Mouse (Mus musculus) lung, embryonic 14.5 days (tissue): ENCODE data around the gene Kansl1. TPM values are rescaled to one million over a fixed set of nuclear protein-coding genes. Genes with fewer than 3 reads are reported as not detected.

Source experiments
- ATAC-seq: fragments of 200-750 bp; cut with Nextera tagmentation; 2 replicates; pipeline ENCODE4 v1.8.0; 2017; ENCODE audit warnings: mild to moderate bottlenecking, moderate TSS enrichment, moderate library complexity; ENCODE audit not compliant: insufficient read depth
- DNase-seq: peaks from one replicate; pipeline ENCODE4 v3.0.0-alpha.2; 2015
- H3K27ac ChIP-seq: fragments of 300-500 bp; sonication (generic); 2 replicates; pipeline ENCODE4 v1.5.1; 2014; ENCODE audit warnings: low read depth, mild to moderate bottlenecking, moderate library complexity
- H3K27me3 ChIP-seq: fragments of 300-500 bp; sonication (generic); 2 replicates; pipeline ENCODE4 v1.6.1; 2014; ENCODE audit warnings: low read length, control low read depth; ENCODE audit not compliant: insufficient read depth
- H3K36me3 ChIP-seq: fragments of 300-500 bp; sonication (generic); 2 replicates; pipeline ENCODE4 v1.6.1; 2014; ENCODE audit warnings: control low read depth; ENCODE audit not compliant: insufficient read depth
- H3K4me1 ChIP-seq: fragments of 300-500 bp; sonication (generic); 2 replicates; pipeline ENCODE4 v1.6.1; 2014; ENCODE audit warnings: antibody characterized with exemption, control low read depth; ENCODE audit not compliant: insufficient read depth
- H3K4me2 ChIP-seq: fragments of 300-500 bp; sonication (generic); 2 replicates; pipeline ENCODE4 v1.6.1; 2014; ENCODE audit warnings: mild to moderate bottlenecking
- H3K4me3 ChIP-seq: fragments of 300-500 bp; sonication (generic); 2 replicates; pipeline ENCODE4 v1.5.1; 2014; ENCODE audit warnings: low read depth, low read length
- H3K9ac ChIP-seq: fragments of 300-500 bp; sonication (generic); 2 replicates; pipeline ENCODE4 v1.6.1; 2014
- H3K9me3 ChIP-seq: fragments of 300-500 bp; sonication (generic); 2 replicates; pipeline ENCODE4 v1.6.1; 2016; ENCODE audit warnings: low read depth, low read length, control low read depth
- CTCF ChIP-seq: IDR thresholded peaks from 2 replicates; pipeline ENCODE4 v1.5.1; 2016; ENCODE audit warnings: antibody characterized with exemption, low read depth
- WGBS: fragments of 180-500 bp; shearing (Covaris S2); extraction: QIAGEN DNeasy Blood & Tissue Kit; methylation state at CpG from one replicate; pipeline ENCODE4 v1.1.7; 2014; 5-methylcytosine and 5-hydroxymethylcytosine counted together
- polyA plus RNA-seq: library from polyadenylated mRNA; unstranded; fragments of >200 nt; fragmentation: Nextera tagmentation; extraction: Ambion mirVana; gene quantifications from 2 replicates; pipeline ENCODE4 v1.2.1, GENCODE M21; 2014

The Kansl1 gene
- polyA plus RNA-seq, 1 experiment from 2014 or later: 28.1 TPM

GRCm38 (mm10) chr11:104440521-104441474 is 27.9 kb downstream of the Kansl1 start:
- peak overlapping the region; percentile 83 for H3K4me3 ChIP-seq
- H3K9ac ChIP-seq: peak overlapping the region; percentile 99
- H3K36me3 ChIP-seq: no peaks in the 10 kb centered on the region
- no peak for TF ChIP-seq CTCF
- no peak for ATAC-seq
- H3K9me3 ChIP-seq: no peaks in the 10 kb centered on the region
- DNase-seq: peak; percentile 52
- under 1% methylated on average over 20 of the region's 20 CpGs for WGBS
- H3K27ac ChIP-seq: peak overlapping the region; percentile 100
- peak overlapping the region; percentile 75 for H3K4me2 ChIP-seq
- peaks cover 5% of the 10 kb centered on the region; the same call in 1 of the 2 replicates for H3K4me1 ChIP-seq
- H3K27me3 ChIP-seq: no peaks in the 10 kb centered on the region

- H3K27me3 ChIP-seq: no peaks in the 10 kb centered on the region
- H3K27ac ChIP-seq: no peak overlapping the region
- ATAC-seq (no peak), DNase-seq (no peak)
- WGBS: 33% methylated on average over 2 of the region's 2 CpGs
- H3K36me3 ChIP-seq: no peaks in the 10 kb centered on the region
- H3K9ac ChIP-seq: no peak overlapping the region
- H3K9me3 ChIP-seq: no peaks in the 10 kb centered on the region
- peak overlapping the region; percentile 17; the same call in 1 of the 2 replicates for H3K4me3 ChIP-seq
- peaks cover 5% of the 10 kb centered on the region; the same call in 1 of the 2 replicates for H3K4me1 ChIP-seq
- H3K4me2 ChIP-seq: peak overlapping the region; percentile 75
- no peak for TF ChIP-seq CTCF
These were observed 29.0 kb downstream of the Kansl1 start for GRCm38 (mm10) chr11:104439703-104440102.

GRCm38 (mm10) chr11:104438450-104438849 is 30.2 kb downstream of the Kansl1 start:
- Histone ChIP-seq H3K4me3 (no peak overlapping the region), H3K27me3 (no peaks in the 10 kb centered on the region), H3K9ac (no peak overlapping the region), H3K9me3 (no peaks in the 10 kb centered on the region), H3K4me2 (no peak overlapping the region), H3K36me3 (no peaks in the 10 kb centered on the region), H3K27ac (no peak overlapping the region), H3K4me1 (peaks cover 5% of the 10 kb centered on the region; the same call in 1 of the 2 replicates)
- ATAC-seq (no peak), DNase-seq (no peak)
- no peak for TF ChIP-seq CTCF

- 51% methylated on average over 2 of the region's 2 CpGs for WGBS
- ATAC-seq: no peak
These were observed 32.2 kb downstream of the Kansl1 start for GRCm38 (mm10) chr11:104436394-104436954.

GRCm38 (mm10) chr11:104435753-104436152 is 32.9 kb downstream of the Kansl1 start:
- H3K9me3 ChIP-seq: no peaks in the 10 kb centered on the region
- H3K4me3 ChIP-seq: no peak overlapping the region
- no peaks in the 10 kb centered on the region for H3K27me3 ChIP-seq
- no peak overlapping the region for H3K27ac ChIP-seq
- DNase-seq (no peak), ATAC-seq (no peak)
- H3K9ac ChIP-seq: no peak overlapping the region
- no peak for TF ChIP-seq CTCF
- H3K36me3 ChIP-seq: no peaks in the 10 kb centered on the region
- H3K4me2 ChIP-seq: no peak overlapping the region
- peaks cover 5% of the 10 kb centered on the region; the same call in 1 of the 2 replicates for H3K4me1 ChIP-seq

More at GRCm38 (mm10) chr11:104436394-104436954, 32.2 kb downstream of the Kansl1 start:
- H3K9ac ChIP-seq: no peak overlapping the region
- TF ChIP-seq CTCF: no peak
- H3K4me1 ChIP-seq: peaks cover 5% of the 10 kb centered on the region; the same call in 1 of the 2 replicates
- DNase-seq: no peak
- no peak overlapping the region for H3K4me3 ChIP-seq
- no peak overlapping the region for H3K27ac ChIP-seq
- no peak overlapping the region for H3K4me2 ChIP-seq
- H3K9me3 ChIP-seq: no peaks in the 10 kb centered on the region
- H3K36me3 ChIP-seq: no peaks in the 10 kb centered on the region
- H3K27me3 ChIP-seq: no peaks in the 10 kb centered on the region

GRCm38 (mm10) chr11:104435141-104435540 is 33.5 kb downstream of the Kansl1 start:
- Histone ChIP-seq H3K36me3 (no peaks in the 10 kb centered on the region), H3K4me1 (peaks cover 5% of the 10 kb centered on the region; the same call in 1 of the 2 replicates)

GRCm38 (mm10) chr11:104432251-104432650 is 36.4 kb downstream of the Kansl1 start:
- H3K4me3 ChIP-seq: no peak overlapping the region
- H3K36me3 ChIP-seq: 0 out of 2 replicates have a peak, but pooled peaks cover 5% of the 10 kb centered on the region
- H3K9me3 ChIP-seq: no peaks in the 10 kb centered on the region
- no peaks in the 10 kb centered on the region for H3K4me1 ChIP-seq
- ATAC-seq (no peak), DNase-seq (peak; percentile 13)
- TF ChIP-seq CTCF: no peak
- H3K27me3 ChIP-seq: no peaks in the 10 kb centered on the region
- H3K9ac ChIP-seq: no peak overlapping the region
- H3K4me2 ChIP-seq: no peak overlapping the region
- H3K27ac ChIP-seq: no peak overlapping the region

More at GRCm38 (mm10) chr11:104435141-104435540, 33.5 kb downstream of the Kansl1 start:
- 28% methylated on average over 1 of the region's 1 CpGs for WGBS
- H3K4me3 ChIP-seq: no peak overlapping the region
- H3K27ac ChIP-seq: no peak overlapping the region
- no peak overlapping the region for H3K4me2 ChIP-seq
- DNase-seq: no peak
- TF ChIP-seq CTCF: no peak
- no peak for ATAC-seq
- no peak overlapping the region for H3K9ac ChIP-seq
- H3K9me3 ChIP-seq: no peaks in the 10 kb centered on the region
- no peaks in the 10 kb centered on the region for H3K27me3 ChIP-seq
